Mouse (Mus musculus): ENCODE measurements at regions not wholly inside any gene's neighbourhood (a gene's known extent, or its start where the extent isn't known, plus 50 kb on each side); places are given as distances from the start of the nearest gene placed in this dataset.

GRCm38 (mm10) chr2:128526100-128526499 is 64.9 kb upstream of the Spdye4c start:
- TF ChIP-seq CTCF (IDR thresholded peaks at IDR 0.05; ENCODE audit: control insufficient read depth, insufficient read depth, insufficient replicate concordance, low read depth, low read length): no peak
- no peak for TF ChIP-seq POLR2A (IDR thresholded peaks at IDR 0.05; ENCODE audit: control insufficient read depth, low read depth, low read length)
